Mouse (Mus musculus) neutrophil, adult 5-6 weeks (primary cell): ENCODE data around the gene Srp72. TPM values are rescaled to one million over a fixed set of nuclear protein-coding genes. Genes with fewer than 3 reads are reported as not detected.
A peak's percentile ranks its signal among the peaks of the same experiment; 100 is the strongest.
"Not testable (repeated sequence)": the region's sequence is repeated elsewhere in the genome, so short reads cannot be mapped to it uniquely, and the experiment has no call there.

Source experiments
- ATAC-seq: fragments of 151-379, 151-347 bp; 2 replicates; pipeline ENCODE4 v1.8.0; 2017; ENCODE audit warnings: mild to moderate bottlenecking, moderate TSS enrichment; ENCODE audit not compliant: insufficient number of reproducible peaks, poor library complexity, low FRiP score, severe bottlenecking; ENCODE audit errors: extremely low read depth
- total RNA-seq: library from RNA; stranded (forward); fragments of 200-1000 nt; gene quantifications from 2 replicates; pipeline ENCODE4 v1.2.3, GENCODE M21; 2017

The Srp72 gene
- total RNA-seq, 1 experiment from 2014 or later: 109 TPM

DNA sequence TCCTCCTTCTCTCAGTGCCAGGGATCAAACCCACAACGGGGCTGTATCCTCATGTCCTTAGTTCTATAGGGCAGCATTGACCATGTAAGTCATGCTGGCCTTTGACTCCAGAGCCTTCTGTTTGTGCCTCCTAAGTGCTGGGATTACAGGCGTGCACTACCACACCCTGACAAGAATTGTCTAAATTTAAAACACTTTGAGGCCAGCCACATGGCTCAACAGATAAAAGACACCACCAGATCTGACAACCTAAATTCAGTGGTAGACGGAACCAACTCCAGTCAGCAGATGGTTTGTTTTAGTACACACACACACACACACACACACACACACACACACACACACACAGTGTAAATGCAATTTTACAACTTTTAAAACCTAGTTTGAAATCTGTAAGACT, 53.6 kb downstream of the Srp72 start:
- no peak for ATAC-seq

DNA sequence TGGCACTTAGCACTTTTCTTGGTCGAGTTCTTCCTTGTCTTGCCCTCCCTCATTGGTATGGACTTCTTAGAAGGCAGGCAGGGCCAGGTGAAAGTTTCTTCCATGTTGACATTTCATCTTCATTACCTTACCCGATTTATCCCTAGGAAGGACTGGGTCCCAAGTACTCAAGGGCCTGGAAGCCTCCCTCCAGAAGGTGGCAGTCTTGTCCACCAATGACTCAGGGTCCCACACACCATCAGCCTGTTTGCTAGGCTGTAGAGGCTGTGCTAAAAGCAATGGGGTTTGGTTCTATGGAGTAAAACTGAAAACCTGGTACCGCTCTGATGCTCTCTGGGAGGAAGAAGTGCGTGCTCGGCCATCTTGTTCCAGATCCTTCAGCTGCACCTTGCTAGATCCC, 55.3 kb downstream of the Srp72 start:
- ATAC-seq: peak; percentile 33; the same call in 1 of the 2 replicates

DNA sequence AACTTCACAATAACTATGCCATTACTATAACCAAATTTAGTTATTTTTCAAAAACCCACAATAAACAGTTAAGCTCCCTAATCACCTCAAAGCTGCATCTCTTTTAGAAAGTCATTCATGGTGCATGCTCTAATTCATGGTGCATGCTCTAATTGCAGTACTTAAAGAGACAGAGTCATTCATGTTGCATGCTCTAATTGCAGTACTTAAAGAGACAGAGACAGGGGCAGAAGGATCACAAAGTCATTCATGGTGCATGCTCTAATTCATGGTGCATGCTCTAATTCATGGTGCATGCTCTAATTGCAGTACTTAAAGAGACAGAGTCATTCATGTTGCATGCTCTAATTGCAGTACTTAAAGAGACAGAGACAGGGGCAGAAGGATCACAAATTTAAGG, 60.6 kb downstream of the Srp72 start:
- ATAC-seq: not testable (repeated sequence)

DNA sequence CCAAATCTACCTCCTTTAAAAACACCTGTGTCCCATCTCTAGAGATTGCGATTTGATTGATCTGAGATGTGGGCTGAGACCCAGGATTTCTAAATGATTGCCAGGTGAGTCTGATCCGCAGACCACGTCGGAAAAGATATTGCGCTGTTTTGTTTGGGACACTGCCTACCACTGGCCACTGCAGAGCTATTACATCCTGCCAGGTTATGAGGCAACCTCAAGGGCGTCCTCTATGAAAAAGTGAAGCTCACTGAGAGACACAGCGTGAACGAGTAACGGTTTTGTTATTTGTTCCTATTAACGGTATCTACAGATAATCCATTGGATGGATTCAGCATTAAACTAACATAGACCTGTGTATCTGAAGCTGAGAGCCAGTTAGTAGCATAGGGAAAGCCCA, 64.0 kb downstream of the Srp72 start:
- peak; percentile 53; the same call in 1 of the 2 replicates for ATAC-seq

DNA sequence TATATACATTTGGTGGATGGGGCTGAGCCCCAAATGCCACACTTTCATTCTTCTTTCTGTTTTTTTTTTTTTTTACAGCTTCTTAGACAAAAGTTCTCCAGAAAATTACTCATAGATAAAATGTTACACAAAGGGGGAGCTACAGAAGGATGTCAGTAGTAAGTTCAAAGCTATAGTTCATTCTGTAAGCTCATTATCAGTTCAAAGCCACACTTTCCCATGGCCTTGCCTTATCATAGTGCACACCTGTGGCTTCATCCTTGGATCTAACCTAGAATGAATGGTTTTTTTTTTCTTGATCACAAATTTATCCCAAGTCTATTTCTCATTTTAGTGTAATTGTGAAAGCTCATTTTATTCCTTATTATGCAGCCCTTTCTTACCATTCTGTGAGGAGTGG, 64.9 kb downstream of the Srp72 start:
- no peak for ATAC-seq

DNA sequence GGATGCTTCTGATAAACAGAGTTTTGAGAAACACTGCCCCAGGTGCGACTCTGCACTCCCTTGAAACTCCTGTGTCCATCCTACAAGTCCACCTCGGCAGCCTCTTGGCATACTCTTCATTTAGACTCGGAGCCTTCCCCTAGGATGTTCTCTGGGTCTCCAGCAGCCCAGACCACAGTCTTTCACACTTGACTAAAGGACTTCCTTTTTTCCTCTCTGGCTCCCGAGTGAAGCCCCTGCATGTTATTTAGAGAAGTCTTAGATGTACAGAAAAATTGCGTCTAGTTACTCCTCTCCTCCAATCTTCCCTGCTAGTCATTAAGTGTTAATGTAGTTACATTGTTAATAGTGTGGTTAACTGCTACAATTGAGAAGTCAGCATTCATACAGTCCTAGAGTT, 69.9 kb downstream of the Srp72 start:
- no peak for ATAC-seq

Other genes starting within 250 kb of the Srp72 start
- 39.3 and 46.3 TPM in 2 replicates for gene Aasdh, start 69.2 kb upstream of the Srp72 start, total RNA-seq
- gene Paics, start 23.4 kb upstream of the Srp72 start, total RNA-seq: 79.2 and 82.3 TPM in 2 replicates
- 10.2 and 11.8 TPM in 2 replicates for gene Ppat, start 23.1 kb upstream of the Srp72 start, total RNA-seq
- gene Arl9, start 29.4 kb downstream of the Srp72 start, total RNA-seq: 1.7 and 3.3 TPM in 2 replicates
- gene Thegl, start 41.3 kb downstream of the Srp72 start, total RNA-seq: not detected in 2 replicates
- 13.6 and 16.1 TPM in 2 replicates for gene Hopx, start 140.4 kb downstream of the Srp72 start, total RNA-seq
- not detected in 2 replicates for gene Spink2, start 236.8 kb downstream of the Srp72 start, total RNA-seq